Mouse (Mus musculus) left cerebral cortex, postnatal 10 days (tissue): Measurements from ENCODE around the gene Htra3. TPM values are rescaled to one million over a fixed set of nuclear protein-coding genes. Genes with fewer than 3 reads are reported as not detected.

Experiments used
- DNase-seq, 2 experiments: peaks; one replicate each; pipeline ENCODE4 v3.0.0; 2021 to 2022; ENCODE audit warnings: low spot score in 2 of 2, mixed read lengths in 1 of 2; ENCODE audit errors: extremely low spot score in 1 of 2
- intact Hi-C: fragments of 180-260 bp; cut with DNase I; formaldehyde crosslinking; loops from one replicate; pipeline ENCODE4 v1.15.1; 2025
- total RNA-seq, 2 experiments: library from RNA; stranded (reverse); gene quantifications; 2 replicates each; pipeline ENCODE4 v1.2.3; 2021

Gene Htra3
- total RNA-seq, 2 experiments from 2014 or later = 14.0 to 14.9 TPM

DNA sequence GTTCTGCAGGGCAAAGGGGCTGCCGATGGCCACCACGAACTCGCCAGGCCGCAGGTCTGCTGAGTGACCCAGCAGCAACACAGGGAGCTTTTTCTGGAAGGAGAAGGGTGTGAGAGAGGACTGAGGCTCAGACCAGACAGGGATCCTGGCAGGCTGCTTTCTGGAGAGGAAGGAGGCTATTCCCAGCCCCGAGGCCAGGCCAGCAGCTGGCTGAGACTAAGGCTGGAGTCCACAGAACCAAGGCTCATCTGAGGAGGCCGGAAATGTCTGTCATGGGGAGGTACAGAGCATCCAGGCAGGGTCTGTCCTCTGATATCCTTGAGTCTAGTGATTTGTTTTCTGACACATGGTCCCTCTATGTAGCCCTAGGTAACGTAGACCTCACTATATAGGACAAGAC is 13.4 kb downstream of the Htra3 start:
- peak in 1 of 2 experiments; percentile 21 for DNase-seq
- intact Hi-C loops = no loop called here

DNA sequence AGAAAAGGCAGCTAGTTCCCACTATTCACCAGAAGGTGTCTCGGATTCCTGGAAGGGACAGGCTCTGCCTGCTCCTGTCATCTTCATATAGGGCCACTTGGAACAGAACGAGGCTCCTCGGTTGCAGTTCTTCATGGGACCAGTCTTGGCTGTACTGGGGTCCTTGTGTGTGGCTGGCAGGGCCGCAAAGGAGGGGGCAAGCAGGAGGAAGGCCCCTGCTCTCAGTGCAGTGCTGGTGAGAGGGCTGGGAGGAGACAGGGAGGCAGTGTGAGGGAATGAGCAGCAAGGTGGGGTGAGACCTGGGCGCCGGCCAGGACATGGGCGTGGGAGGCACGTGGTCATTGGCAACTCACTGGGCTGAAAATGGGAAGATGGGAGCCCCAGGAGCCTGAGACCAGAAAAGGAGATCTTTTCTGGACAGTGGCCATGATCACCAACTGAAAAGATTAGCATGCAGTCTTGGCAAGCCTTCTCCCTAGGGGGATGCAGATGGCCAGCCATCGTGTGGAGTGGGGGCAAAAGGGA is 17.5 kb downstream of the Htra3 start:
- DNase-seq = peak in 1 of 2 experiments; percentile 48
- intact Hi-C loops = no loop called here

DNA sequence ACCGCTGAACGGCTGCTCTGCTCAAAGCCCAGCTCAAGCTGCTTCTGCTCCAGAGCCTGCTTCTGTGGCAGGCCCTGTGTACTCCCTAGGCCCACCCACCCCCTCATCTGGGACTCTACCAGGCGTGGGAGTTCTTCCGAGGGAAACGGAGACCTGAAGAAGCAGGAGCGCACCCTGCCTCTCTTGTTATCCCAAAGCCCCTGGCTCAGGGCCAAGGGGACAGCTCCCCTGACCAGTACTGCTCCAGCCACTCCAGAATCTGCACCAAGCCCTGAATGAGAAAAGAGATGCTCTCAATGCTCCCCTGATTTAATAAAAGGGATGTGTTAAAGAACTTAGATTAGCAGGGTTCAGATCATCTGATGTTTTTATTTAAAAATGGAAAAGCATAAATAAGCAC is 18.4 kb downstream of the Htra3 start:
- DNase-seq = peak in 1 of 2 experiments; percentile 40
- intact Hi-C loops = no loop called here

DNA sequence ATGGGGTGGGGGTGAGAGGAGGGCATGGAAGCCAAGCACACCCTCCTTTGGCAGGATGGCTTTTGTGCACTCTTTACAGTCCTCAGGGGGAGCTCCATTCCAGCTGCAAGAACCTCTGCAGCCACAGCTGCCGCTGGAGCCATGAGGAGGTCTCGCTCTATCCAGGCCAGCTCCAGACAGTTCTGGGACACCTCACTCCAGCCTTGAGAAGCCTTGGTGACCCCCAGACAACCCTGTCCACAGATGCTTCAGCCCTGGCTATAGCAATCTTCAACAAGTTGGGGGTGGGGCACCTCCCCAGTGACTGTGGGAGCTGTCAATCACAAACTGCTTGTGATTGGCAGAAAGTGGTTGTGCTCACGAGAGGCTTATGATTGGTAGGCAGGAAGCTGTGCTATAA is 20.1 kb downstream of the Htra3 start:
- DNase-seq = no peak
- intact Hi-C loops = no loop called here

DNA sequence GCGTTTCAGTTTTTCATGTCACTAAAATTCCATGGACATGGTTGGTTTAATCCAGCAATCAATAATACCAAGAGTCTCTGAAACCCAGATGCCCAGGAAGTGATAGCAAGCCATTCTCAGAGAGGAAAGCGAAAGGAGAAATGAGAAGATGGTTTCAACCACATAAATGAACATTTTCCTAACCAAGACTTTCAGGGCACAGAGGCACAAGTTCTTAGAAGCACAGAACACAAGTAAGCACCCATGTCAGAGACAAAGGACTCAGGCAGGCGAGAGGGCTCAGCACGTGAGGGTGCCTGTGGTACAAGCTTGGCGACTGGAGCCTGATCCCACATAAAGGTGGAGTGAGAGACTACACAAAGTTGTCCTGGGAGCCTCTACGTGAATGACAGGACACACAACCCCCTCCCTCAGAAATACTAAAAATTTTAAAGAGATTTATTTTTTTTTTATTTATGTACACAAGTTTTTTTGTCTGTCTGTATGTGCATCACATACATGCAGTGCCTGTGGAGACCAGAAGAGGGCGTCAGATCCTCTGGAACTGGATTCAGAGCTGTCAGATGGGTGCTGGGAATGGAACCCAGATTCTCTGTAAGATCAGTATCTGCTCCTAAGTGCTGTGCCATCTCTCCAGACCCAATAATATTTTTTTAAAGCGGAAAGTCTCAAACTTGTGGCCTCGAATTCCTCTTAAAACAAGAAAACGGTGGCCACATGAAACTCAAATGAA is 23.7 kb downstream of the Htra3 start:
- intact Hi-C loops = no loop called here
- no peak for DNase-seq

DNA sequence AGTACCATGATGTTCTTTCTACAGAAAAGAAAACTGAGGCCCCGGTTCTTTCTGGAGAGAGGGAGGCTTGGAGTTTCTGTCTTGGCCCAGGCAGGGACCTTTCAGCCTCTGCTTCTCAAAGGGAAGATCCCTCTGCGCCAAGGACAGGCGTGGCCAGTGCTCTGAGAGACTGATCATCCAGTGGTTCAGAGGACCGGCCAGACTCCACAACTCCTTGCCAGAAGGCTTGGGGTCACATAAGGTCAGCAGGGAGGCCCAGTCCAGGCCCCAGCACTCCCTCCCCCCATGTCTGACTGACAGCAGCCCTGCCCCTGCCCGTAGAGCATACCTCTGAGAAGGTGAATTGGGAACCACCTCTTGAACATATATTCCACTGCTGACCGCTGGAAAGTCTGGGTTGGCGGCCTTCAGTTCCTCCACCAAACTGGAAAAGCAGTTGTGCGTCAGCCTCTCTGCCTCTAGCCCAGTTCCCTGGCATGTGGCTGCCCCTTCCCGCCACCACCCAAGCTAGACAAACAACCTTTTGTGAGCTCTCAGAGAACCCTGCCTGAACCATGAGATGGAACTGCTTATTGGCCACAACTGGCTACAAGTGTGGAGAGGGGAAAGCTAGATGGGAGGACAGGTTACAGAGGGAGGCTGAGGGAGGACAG is 25.7 kb downstream of the Htra3 start:
- DNase-seq = no peak
- intact Hi-C loops = no loop called here

DNA sequence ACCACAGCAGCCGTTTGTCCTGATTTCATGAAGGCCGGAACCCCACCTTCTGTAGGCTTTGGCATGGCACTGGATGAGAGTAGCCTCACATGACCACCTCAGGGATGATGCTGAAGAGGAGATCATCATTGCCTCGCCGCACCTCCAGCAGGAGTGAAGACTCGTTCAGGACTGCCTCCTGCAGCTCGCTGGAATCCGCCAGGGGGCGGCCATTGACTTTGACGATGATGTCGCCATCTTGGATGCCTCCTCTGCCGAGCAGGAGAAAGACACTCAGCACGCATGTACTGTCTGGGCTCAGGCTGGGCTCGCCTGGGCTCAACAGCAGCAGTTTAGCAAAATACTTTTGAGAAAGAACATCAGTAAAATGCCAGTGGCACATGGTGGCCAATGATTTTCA is 26.7 kb downstream of the Htra3 start:
- intact Hi-C loops = no loop called here
- DNase-seq = no peak

DNA sequence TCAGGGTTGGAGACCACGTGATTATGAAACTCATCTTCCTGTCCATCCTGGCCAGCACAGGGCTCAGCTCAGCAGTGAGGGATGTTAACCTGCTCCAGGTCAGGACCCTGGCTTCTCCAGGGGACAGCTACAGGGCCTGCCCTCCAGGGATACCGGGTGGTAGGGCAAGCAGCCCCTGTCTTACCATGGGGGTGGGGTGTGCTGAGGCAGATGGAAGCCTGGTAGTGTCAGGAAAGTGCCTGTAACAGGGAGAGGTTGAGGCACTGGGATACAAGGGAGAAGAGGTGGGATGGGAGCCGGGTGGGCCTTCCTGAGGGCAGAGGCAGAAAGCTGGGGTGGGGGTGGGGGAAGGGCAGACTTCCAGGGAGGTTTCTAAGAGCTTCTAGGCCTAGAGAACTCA is 27.3 kb downstream of the Htra3 start:
- no peak for DNase-seq
- intact Hi-C loops = no loop called here

DNA sequence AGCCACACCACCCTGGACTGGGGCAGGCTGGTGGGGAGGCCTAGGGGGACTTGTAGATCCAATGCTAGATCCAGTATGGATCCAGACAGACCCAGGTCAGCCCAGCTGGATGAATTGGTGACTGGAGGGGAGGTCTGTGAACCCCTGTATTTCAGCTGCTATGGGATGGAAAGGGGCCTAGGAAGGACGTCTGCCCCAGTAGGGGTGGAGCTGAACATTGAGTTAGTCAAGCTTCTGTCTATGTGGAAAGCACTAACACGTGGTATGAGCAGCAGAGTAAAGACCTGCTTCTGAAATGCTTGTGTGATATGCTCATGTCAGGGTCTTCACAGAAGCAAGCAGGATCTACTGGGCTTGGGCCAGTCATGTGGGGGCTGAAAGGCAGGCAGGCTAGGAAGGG is 31.4 kb downstream of the Htra3 start:
- intact Hi-C loops = no loop called here
- no peak for DNase-seq

DNA sequence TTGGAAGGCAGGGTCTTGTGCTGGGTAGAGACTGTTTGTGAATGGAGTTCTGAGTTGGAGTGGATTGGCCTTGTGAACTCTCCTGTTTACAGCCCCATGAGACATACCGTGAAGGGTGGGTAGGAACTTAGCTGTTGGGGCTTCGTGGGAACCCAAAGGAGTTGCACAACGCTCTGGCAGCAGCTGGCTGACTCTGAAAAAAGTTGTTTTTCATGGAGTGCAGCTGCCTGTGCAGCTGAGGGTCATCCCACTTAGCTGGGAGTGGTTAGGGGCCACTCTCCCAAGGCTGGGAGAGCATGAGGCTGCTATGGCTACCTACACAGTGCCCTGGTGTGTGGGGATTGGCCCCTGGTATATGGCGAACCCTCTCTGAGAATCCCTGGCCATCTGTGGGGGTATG is 32.0 kb downstream of the Htra3 start:
- intact Hi-C loops = no loop called here
- no peak for DNase-seq

DNA sequence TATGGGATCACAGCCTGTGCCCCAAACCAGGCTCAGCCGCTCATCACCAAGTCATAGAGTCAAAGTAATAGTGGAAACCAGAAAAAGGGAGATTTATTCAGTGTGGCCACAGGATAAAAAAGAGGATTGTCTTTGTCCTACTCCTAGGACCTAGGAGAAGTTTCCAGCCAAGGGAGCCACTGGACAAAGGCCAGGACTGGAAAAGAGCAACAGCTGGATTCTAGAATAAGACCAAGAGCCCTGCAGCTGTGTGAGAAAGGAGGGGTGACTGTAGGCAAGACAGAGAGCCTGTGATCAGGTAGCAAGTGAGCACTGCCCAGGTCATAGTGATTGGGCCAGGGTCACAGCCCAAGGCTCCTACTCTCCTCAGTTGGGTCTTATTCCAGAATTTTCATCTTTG is 32.7 kb downstream of the Htra3 start:
- intact Hi-C loops = no loop called here
- no peak for DNase-seq

DNA sequence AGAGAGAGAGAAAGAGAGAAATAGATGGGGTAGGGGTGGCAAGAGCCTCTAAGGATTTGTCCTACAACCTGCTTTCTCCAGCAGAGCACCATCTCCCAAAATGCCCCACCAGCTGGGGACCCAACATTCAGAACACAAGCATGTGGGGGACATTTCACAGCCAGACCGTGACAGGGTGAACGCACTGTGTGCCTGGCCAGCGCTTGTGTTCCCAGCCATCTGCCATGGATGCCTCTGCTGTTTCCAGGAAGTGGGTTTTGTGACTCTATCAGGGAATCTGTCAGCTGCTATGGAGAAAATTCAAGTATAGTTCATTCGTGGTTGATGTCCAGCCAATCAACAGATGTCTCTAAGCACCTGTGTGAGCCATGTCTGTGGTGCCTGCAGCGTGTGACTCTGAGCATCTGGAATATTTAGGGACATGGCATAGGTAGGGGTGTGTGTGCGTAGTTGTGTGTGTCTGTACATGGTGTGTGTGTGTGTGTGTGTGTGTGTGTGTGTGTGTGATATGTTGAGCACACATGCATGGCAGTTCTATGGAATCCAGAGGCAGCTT is 33.6 kb downstream of the Htra3 start:
- DNase-seq = no peak
- intact Hi-C loops = no loop called here

DNA sequence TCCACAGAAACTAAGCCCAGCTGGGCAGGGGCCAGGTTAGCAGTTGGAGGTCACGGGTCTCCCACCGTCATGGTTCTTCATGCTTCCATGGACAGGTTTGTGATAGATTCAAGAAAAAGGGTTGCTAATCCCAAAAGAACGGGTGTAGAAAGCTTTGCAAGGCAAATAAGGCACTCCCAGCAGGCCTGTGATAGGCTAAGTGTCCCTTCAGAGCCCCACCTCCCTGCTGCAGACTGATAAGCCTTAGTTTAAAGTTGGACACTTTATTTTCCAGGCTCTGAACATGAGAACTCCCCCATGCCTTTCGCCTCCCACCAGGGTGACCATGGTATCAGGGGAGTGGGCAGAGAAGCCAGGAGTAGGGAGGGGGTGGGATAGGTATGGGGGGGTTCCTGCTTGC is 35.5 kb downstream of the Htra3 start:
- no peak for DNase-seq
- intact Hi-C loops = no loop called here

DNA sequence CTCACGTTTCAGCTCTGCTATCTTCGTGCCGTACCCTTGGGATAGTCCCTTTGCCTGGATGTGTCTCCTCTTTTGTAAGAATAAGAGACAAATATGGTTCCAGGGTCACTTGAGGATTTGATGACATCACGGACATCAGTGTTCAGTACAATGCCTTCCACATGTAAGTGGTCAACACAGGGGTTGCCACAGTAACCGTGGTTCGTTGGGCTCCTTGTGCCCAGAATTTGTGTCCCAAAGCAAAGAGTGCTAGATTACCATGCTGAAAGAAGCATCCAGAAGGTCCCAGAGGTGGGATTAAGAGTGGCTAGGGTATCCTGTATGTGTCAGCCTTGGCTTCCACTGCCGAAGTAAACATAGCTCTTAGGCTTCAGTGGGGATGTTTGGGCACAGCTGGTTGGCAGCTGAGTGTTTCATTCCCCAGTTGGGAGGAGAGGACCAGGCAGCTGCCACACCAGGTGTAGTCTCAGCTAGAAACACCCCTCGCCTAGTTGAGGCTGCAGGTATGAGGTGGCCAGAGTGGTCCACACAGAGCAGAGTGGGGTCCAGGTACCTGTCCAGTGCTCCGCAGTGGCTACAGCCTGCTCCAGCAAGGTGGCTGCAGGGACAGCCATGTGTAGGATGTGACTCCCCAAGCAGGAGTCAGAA is 36.1 kb downstream of the Htra3 start:
- intact Hi-C loops = no loop called here

DNA sequence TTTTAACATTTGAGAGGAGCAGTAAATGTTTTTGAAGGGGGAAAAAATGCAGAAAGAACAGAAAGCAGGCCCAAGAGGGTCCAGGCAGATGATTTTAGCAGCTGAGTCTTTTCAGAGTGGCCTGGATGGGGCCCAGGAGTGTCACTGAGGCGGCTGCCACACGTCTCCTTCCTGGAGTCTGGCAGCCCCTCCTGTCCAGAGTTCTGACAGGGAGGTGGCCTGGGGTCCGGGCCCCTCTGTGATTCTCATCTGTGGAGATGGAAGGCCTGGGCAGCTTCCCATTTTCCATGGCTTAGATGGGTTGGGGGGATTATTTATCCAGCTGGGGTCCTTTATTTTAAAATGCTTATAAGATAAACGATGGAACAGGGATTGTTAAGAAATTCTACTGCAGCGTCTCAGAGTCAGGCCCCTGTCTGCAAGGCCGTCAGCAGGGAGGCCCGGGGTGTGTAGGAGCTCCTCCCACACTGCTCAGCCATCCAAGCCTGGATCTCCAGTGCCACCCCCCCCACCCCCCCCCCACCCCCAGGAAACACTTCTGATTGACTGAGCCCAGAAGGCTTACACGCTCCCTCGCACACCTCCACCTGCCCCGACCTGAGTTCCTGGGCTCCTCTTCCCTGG is 37.5 kb downstream of the Htra3 start:
- DNase-seq = no peak
- intact Hi-C loops = no loop called here

More for the DNA sequence above, 36.1 kb downstream of the Htra3 start:
- DNase-seq = no peak

DNA sequence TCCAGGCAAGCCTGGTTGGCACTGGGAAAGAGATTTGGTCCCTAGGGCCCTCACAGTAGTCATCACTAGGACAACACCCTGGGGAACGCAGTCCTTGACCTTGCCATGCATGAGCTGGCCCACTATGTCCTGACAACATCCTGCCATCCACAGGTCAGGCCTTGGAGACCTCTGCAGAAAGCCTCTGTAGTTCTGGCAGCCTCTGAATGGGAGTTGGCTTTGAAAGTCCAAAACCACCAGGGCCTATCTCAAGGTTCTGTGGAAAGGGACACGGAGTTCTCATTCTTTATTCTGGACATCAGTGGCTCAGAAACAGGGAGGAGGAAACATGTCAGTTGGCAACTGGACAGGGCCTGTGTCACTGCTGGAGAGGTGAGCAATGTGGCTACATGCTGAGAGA is 43.6 kb downstream of the Htra3 start:
- DNase-seq = no peak
- intact Hi-C loops = no loop called here

DNA sequence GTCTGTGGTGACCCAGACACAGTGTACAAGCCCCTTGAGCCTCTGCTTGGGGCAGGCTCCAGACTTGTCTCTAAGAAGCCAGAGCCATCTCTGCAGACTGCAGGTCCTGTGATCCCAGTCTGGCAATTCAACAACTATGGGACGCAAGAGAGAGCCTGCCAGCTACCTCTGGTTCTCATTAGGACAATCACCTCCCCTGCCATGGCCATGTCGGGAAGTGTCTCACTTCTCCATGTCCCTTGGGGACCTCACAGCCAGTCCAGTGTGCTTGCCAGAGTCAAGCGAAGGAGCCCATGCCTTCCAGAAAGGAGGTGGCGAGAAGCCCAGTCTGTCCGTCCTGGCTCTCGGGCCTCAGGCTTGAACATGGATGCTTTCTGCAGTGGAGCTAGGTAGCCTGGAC is 46.7 kb downstream of the Htra3 start:
- DNase-seq = no peak
- intact Hi-C loops = no loop called here

DNA sequence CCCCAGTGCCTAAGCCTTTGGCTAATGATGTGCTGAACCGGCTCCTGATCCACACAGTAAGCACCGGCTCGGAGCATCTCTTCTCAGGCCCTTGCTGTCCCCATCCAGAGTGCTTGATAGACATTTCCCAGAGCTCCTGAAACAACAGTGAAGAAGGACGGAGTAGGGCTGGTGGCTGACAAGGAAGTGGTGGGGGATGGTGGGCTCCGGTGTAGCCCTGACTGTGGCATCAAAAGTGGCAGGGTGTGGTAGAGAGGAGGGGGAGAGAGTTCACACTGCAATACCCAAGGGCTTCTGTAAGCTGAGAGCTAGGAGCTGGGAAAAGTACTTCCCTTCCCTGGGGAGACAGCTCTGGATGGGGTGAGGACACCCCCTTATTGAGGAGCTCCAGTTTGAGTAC is 47.8 kb downstream of the Htra3 start:
- intact Hi-C loops = no loop called here
- DNase-seq = no peak

DNA sequence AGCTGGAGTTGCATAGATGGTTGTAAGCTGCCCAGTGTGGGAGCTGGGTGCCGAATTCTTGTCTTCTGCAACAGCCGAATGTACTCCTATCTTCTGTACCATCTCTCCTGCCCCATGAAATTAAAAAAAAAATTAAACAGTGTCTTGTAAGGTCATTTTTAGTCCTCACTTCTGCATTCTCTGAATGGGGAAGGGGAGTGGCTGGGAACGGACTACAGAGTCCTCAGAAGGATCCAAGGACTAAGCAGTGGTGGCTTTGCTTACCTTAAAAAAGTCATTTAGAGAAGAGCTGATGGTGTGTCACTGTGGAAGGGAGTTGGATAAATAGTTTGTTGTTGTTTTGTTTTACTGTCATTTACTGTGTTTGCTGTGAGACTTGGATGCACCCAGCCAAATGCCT is 48.4 kb downstream of the Htra3 start:
- no peak for DNase-seq
- intact Hi-C loops = no loop called here
